Mouse (Mus musculus): ENCODE measurements around the gene Cdc34. TPM values are rescaled to one million over a fixed set of nuclear protein-coding genes. Genes with fewer than 3 reads are reported as not detected.

The Cdc34 gene
- polyA plus RNA-seq, 1 experiment from 2014 or later, result 136 TPM

DNA sequence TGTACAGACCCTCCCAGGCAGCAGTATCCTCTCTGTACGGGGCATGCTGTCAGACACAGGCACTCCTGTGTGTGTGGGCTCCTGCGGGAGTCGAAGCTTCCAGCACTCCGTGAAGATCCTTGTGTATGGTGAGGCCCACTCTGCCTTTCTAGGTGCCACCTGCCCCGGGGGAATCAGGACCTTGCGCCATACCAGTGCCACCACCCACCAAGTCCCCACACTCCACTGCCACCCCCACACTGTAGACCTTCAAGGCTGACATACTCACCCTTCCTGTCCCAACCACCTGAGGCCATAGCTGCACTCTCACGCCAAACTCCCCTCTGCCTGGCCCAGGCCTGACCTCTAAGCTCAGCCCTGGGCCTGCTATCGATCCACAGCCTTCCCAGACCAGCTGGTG is 16.9 kb upstream of the Cdc34 start:
- Histone ChIP-seq H3K36me3 (ENCODE audit: inconsistent target) (no peaks in the 10 kb centered on the region), H3K79me2 (ENCODE audit: inconsistent target) (no peaks in the 10 kb centered on the region), H3K27ac (no peak overlapping the region), H3K4me3 (ENCODE audit: inconsistent target) (no peak overlapping the region)
- WGBS (ENCODE audit: missing documents), result 90% methylated on average over 8 of the region's 8 CpGs

DNA sequence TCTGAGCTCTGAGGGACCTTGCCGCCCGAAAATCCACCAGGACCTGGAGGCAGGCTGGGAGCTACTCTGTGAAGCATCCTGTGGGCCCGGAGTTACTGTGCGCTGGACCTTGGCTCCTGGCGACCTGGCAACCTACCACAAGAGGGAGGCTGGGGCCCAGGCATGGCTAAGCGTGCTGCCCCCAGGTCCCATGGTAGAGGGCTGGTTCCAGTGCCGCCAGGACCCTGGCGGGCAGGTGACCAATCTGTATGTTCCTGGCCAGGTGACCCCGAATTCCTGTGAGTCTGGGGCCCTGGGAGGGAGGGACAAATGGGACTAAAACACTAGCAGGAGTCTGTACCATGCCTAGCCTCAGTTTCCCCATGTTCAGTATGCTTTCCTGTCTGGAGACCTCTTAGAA is 15.5 kb upstream of the Cdc34 start:
- H3K36me3 ChIP-seq (ENCODE audit: inconsistent target), result no peaks in the 10 kb centered on the region
- WGBS (ENCODE audit: missing documents), result 72% methylated on average over 9 of the region's 9 CpGs
- no peaks in the 10 kb centered on the region; the same call in 1 of the 2 replicates for H3K79me2 ChIP-seq (ENCODE audit: inconsistent target)
- no peak overlapping the region for H3K4me3 ChIP-seq (ENCODE audit: inconsistent target)
- no peak overlapping the region for H3K27ac ChIP-seq

DNA sequence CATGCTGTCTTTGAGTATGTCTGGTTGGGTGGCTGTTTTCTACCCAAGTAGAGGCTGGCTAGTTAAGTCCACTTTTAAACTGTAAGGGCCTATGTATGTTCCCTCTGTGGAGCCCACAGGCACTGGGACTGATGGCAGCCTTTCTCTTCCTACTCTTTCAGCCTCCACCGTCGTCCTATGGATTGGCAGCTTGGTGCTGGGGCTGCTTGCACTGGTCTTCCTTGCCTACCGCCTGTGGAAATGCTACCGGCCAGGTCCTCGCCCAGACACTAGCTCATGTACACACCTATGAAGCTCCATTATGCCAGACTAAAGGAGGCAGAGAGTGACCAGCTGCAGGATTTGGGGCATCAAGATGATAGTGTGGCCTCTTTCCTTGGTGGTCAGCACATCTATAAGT is 13.9 kb upstream of the Cdc34 start:
- no peak overlapping the region for H3K4me3 ChIP-seq (ENCODE audit: inconsistent target)
- H3K36me3 ChIP-seq (ENCODE audit: inconsistent target), result no peaks in the 10 kb centered on the region
- WGBS (ENCODE audit: missing documents), result 82% methylated on average over 5 of the region's 5 CpGs
- no peaks in the 10 kb centered on the region; the same call in 1 of the 2 replicates for H3K79me2 ChIP-seq (ENCODE audit: inconsistent target)
- H3K27ac ChIP-seq, result no peak overlapping the region

DNA sequence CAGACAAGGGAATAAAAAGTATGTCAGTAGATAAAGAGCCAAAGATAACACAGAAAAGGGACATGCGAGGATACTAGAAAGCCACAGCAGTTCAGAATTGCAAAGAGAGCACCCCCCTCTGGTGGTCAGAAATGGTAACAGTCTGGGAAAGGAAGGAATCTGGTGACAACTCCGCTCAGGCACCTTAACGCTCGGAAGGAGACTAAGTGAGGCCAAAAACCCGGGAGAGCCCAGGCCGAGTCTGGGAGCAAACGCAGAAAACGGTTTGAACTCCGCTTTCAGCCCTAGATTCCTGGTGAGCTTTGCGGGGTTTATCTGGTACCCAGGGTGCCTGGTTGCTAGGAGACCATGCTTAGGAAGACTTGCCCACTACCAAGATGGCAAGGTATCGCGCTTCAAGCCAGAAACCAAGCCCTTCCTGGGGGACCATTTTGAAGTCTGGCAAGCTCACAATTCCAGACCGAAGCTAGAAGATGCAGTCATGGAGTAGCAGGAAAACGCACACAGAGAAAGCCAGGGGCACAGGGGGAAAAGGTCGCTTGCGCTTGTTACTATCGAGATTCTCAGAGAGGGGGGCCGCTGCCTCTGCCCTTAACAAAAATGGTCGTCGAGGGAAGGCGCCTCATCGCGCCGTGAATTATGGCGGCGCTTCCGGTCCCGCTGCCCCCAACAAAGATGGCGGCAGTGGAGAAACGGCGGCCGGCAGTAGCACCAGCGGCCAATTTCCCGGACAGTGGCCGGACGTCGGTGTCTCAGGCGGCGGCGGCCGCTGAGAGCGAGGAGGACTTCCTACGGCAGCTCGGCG is 13.0 kb upstream of the Cdc34 start, which contains the start of gene Tpgs1:
Gene Tpgs1, plus strand, starts transcription at position 599 of the 805 bp plus-strand sequence.
- Histone ChIP-seq H3K79me2 (ENCODE audit: inconsistent target) (no peaks in the 10 kb centered on the region; the same call in 1 of the 2 replicates), H3K27ac (peak within 1 kb of the TSS; percentile 74), H3K36me3 (ENCODE audit: inconsistent target) (no peaks in the 10 kb centered on the region), H3K4me3 (ENCODE audit: inconsistent target) (peak within 1 kb of the TSS; percentile 80)
- WGBS (ENCODE audit: missing documents), result 0% methylated on average over 45 of the region's 45 CpGs

DNA sequence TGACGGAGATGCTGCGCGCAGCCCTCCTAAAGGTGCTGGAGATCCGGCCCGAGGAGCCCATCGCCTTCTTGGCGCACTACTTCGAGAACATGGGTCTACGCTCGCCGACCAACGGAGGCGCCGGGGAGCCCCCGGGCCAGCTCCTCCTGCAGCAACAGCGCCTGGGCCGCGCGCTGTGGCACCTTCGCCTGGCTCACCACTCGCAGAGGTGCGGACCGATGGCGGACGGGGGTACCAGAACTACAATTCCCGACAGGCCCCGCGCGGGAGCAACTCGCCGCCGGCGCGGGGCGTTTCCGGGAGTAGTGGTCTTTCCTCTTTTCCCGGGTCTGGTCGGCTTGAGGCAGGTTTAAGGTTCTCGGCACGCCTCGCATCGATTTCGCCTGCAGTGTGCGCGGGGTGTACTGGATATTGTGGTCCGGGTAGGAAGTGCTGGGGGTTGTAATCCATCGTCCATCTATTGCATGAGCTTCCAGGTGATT is 12.4 kb upstream of the Cdc34 start:
- Histone ChIP-seq H3K27ac (peak overlapping the region; percentile 74), H3K79me2 (ENCODE audit: inconsistent target) (no peaks in the 10 kb centered on the region; the same call in 1 of the 2 replicates), H3K36me3 (ENCODE audit: inconsistent target) (no peaks in the 10 kb centered on the region), H3K4me3 (ENCODE audit: inconsistent target) (peak overlapping the region; percentile 80)
- under 1% methylated on average over 47 of the region's 47 CpGs for WGBS (ENCODE audit: missing documents)

DNA sequence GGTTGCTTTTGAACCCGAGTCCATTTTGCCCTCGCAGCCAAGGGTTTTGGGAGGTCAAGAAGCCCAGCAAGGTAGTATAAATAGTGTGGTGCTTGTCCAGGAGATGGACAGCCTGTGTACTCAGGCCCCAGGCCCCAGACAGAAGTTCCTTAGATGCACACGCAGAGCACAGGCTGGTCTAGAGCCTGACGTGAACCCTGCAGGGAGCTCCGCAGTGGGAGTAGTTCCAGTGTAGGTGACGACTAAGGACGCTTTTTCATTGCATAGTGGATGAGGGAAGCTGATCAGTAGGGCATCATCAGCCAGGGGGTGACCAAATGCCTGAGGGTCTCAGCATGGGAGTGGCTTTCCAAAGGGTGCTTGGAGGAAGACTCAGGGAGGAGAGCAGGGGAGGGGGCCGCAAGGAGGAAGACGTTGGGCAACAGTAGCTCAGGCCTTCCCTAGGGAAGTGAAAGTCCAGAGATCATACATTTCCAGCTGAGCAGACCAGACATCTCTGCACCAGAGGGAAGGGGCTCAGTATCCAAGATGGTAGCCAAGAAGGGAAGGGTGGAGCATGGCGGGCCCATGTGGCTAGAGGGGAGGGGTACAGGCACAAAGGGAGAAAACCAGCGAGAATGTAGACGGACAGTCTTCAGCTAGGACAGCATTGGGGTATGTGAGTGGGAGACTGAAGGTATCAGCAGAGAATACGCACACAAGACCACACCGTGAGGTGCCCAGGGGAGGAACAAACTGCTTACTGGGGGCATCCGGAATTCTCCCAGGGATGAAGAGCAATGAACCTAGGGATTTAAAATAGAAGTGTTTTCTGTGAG is 11.7 kb upstream of the Cdc34 start:
- Histone ChIP-seq H3K36me3 (ENCODE audit: inconsistent target) (no peaks in the 10 kb centered on the region), H3K4me3 (ENCODE audit: inconsistent target) (peak overlapping the region; percentile 80), H3K27ac (peak overlapping the region; percentile 74), H3K79me2 (ENCODE audit: inconsistent target) (no peaks in the 10 kb centered on the region; the same call in 1 of the 2 replicates)
- 34% methylated on average over 15 of the region's 15 CpGs for WGBS (ENCODE audit: missing documents)

DNA sequence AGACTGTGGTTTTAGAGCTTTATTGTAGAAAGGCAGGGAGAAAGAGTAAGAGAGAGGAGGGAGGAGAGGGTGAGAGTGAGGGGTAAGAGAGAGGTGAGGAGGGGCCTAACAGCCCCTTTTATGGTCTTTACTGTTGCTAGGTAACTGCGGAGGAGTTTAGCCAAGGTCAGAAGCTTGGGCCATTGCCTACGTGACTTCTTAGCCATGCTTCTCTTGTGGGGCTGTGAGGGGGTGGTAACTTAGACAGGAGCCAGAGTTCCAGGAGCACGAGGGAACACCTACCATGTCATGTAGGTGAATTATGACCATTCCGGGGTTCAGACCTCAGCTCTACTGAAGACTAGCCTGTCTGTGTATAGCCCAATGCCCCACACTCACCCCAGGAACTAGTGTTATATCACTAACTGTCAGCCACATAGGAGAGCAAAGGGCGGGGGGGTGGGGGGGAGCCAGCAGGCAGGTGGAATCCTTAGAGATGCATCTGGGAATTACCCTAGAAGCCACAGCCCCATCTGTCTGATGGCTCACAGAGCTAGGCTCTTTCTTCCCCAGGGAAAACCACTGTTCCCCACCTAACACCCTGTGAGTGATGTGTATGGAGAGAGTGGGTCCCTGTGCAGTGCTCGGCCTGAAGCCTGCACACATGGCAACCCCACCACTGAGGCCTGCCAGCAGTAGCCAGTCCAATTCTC is 10.5 kb upstream of the Cdc34 start:
- H3K79me2 ChIP-seq (ENCODE audit: inconsistent target), result no peaks in the 10 kb centered on the region; the same call in 1 of the 2 replicates
- H3K36me3 ChIP-seq (ENCODE audit: inconsistent target), result peaks cover 4% of the 10 kb centered on the region; the same call in 1 of the 2 replicates
- WGBS (ENCODE audit: missing documents), result 89% methylated on average over 6 of the region's 6 CpGs
- no peak overlapping the region for H3K27ac ChIP-seq
- no peak overlapping the region for H3K4me3 ChIP-seq (ENCODE audit: inconsistent target)

DNA sequence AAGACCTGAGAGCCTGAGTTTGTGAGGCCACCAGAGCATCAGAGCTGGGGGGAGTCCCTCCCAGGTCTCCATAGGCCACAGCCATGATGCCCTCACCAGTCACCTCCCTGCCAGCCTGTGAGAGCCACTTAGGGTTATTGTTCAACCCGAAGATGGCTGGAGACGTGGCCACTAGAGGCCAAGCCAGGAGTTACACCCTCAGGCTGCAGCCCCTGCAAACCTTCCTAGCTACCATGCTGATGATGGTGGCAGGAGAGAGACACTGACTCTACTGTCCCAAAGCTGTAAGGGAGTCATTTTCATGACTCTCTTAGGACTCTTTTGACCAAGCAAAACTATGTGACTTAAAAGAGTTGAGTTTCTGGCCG is 9.9 kb upstream of the Cdc34 start:
- WGBS (ENCODE audit: missing documents), result 84% methylated on average over 3 of the region's 3 CpGs
- H3K4me3 ChIP-seq (ENCODE audit: inconsistent target), result no peak overlapping the region
- no peaks in the 10 kb centered on the region; the same call in 1 of the 2 replicates for H3K79me2 ChIP-seq (ENCODE audit: inconsistent target)
- no peak overlapping the region for H3K27ac ChIP-seq
- peaks cover 4% of the 10 kb centered on the region; the same call in 1 of the 2 replicates for H3K36me3 ChIP-seq (ENCODE audit: inconsistent target)

DNA sequence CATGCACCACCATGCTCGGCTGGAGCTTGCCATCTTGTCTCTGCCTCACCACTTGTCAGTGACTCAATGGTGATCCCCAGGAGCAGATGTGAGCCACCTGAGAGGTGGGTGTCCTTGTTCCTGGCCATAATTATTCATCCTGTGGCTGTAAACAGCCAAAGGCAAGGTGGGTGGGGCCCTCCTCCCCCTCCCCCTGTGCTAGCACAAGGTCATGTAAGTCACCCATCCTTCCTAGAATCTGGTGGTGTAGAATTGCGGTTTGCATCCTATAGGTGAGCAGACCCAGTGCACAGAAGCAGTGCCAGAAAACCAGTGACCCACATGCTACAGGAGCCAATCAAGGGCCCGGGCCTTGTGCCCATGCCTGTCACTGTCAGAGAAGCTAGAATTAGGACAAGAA is 8.9 kb upstream of the Cdc34 start:
- Histone ChIP-seq H3K27ac (no peak overlapping the region), H3K36me3 (ENCODE audit: inconsistent target) (peaks cover 4% of the 10 kb centered on the region; the same call in 1 of the 2 replicates), H3K79me2 (ENCODE audit: inconsistent target) (no peaks in the 10 kb centered on the region; the same call in 1 of the 2 replicates), H3K4me3 (ENCODE audit: inconsistent target) (no peak overlapping the region)
- WGBS (ENCODE audit: missing documents), result 97% methylated on average over 3 of the region's 3 CpGs

DNA sequence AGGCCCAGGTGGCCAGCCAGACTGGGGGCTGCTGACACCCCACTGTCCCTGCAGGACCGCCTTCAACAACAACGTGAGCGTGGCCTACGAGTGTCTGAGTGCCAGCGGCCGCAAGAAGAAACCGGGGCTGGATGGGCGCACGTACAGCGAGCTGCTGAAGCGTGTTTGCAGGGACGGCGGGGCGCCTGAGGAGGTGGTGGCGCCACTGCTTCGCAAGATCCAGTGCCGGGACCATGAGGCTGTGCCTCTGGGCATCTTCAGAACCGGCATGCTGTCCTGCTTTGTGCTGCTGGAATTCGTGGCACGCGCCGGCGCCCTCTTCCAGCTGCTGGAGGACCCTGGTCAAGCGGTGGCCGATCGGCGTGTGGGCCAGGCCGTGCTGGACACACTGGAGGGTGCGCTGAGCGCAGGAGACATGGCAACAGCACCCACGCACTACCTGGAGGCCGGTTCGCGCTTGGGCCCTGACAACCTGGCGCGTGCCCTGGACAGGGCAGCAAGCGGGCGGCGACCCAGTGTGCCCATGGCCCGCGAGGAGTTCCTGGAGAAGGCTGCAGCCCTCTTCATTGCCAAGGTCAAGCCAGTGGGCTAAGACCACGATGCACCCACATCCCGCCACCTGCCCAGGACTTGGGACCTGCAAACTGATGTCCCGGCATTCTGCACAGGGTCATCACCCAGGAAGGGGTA is 6.5 kb upstream of the Cdc34 start:
- Histone ChIP-seq H3K4me3 (ENCODE audit: inconsistent target) (no peak overlapping the region), H3K79me2 (ENCODE audit: inconsistent target) (no peaks in the 10 kb centered on the region; the same call in 1 of the 2 replicates), H3K36me3 (ENCODE audit: inconsistent target) (peaks cover 4% of the 10 kb centered on the region; the same call in 1 of the 2 replicates), H3K27ac (no peak overlapping the region)
- 97% methylated on average over 33 of the region's 44 CpGs for WGBS (ENCODE audit: missing documents)

DNA sequence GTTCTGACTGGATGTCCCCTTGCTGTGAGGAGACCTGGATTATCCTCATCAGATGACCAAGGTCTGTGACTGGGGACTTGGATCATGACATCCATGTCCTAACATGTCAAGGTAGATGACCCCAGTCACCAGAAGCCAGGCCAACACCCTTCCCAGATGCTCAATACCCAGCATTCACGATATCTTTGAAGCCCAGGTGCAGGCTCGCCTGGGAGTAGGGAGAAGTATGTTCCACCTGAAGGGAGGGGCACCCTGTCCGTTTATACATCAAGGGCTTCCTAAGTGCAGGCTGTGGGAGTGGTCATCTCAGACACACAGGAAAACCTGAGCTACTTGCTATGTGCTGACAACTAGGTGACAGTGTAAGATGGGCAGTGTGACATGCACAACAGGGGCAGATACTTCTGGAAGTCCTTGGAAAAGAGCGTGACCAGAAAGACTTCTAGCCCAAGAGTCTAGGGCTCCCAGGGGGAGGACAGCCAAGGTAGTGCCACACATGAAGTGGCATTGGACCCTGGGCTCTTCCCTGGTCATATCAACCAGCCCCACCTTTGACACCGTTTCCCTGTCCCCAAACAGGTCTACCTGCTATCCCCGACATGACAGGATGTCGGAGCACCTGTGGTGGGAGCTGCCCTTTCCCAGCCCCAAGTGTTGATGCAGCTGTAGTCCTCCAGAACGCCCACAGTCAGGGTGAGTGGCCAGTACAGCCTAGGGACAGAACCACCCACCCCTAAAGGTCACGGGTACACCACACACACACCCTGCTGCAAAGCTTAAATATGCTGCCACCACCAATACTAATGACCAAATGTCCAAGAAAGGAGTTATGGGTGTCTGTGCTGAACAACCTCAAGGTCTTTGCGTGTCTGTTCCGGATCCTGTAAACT is 1.1 kb upstream of the Cdc34 start:
- Histone ChIP-seq H3K79me2 (ENCODE audit: inconsistent target) (peaks cover 36% of the 10 kb centered on the region), H3K36me3 (ENCODE audit: inconsistent target) (peaks cover 17% of the 10 kb centered on the region), H3K4me3 (ENCODE audit: inconsistent target) (peak overlapping the region; percentile 47), H3K27ac (peak overlapping the region; percentile 39)
- WGBS (ENCODE audit: missing documents), result 46% methylated on average over 11 of the region's 11 CpGs

DNA sequence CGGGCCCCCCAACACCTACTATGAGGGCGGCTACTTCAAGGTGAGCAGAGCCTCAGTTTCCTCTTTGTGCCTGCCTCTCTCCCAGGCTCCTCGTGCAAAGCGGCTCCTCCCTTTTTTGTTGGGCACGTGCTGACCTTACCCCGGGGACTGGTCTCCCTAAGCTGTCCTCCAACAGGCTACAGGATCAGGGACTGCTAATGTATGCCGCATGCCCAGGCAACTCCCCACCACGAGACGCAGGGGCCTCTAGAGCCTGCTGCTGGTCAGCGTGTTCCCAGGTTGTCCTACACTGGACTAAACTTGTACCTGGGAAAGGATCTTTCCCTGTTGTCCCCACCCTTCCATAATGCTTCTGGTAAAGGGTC is 538 bp downstream of the Cdc34 start:
- H3K4me3 ChIP-seq (ENCODE audit: inconsistent target), result peak overlapping the region; percentile 99
- H3K79me2 ChIP-seq (ENCODE audit: inconsistent target), result peaks cover 46% of the 10 kb centered on the region
- under 1% methylated on average over 10 of the region's 10 CpGs for WGBS (ENCODE audit: missing documents)
- H3K36me3 ChIP-seq (ENCODE audit: inconsistent target), result peaks cover 31% of the 10 kb centered on the region
- H3K27ac ChIP-seq, result peak overlapping the region; percentile 77
